Mouse (Mus musculus): ENCODE results near the gene Gpt2.

Gpt2 gene

DNA sequence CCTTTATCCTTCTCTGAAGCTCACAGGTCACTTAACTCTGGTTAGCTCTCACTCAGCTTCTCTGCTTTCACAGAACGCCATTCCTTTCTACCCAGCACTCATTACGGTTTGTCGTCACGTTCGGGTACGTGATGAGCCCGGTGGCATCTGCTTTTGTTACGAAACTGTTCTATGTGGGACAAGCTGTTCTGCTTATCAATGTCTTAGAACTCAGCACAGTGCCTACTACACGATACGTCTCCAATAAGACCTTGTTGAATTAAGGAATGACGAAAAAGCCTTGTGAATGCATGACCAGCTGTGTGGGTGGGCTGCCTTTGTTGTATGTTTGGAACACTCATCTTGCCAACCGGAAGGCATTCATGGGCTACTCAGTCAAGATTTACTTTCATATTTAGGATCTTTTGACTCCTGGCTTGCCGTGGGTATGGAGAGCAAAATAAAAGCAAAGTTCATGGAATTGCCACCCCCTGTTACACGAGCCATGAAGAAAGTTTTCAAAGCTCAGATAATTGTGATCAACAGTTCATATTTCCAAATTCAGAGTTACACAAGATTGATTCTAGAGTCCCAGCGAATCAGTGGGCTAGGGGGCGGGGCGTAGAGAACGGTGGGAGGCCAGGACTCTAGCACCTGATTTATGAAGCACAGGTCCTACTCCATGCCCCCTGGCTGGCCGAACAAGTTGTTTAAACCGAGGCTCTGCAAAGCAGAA lies 4.3 kb upstream of the Gpt2 start:
- no peak for DNase-seq (ENCODE audit: low read depth)

DNA sequence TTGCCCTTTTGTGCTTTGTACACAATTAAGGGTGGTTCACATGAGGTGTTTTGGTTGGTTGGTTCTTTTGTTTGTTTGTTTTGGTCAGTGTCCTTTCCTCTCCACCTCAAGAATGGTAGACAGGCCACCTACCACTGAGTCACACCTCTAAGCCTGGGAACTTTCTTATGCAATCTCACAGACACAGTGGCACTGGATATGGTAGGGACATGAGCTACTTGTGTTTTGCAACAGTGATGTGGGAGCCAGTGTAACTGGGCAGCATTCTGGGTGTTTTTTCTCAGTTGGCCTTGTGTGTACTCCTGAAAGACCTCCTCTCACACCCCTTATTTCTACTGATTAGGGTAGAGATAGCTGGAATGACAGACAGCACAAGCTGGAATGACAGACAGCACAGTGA lies 3.7 kb upstream of the Gpt2 start:
- no peak for DNase-seq (ENCODE audit: low read depth)

DNA sequence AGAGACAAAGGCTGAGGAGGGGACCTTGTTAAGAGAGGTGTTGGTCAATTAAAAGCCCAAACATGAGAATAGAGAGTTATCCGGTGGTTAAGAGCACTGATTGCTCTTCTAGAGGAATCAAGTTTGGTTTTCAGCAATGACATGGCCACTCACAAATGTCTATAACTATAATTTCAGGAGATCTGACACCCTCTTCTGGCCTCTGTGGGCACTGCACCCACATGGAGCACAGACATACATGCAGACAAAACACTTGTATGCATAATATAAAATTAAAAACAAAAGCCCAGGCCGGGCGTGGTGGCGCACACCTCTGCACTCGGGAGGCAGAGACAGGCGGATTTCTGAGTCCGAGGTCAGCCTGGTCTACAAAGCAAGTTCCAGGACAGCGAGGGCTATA lies 2.8 kb upstream of the Gpt2 start:
- DNase-seq (ENCODE audit: low read depth), result no peak

DNA sequence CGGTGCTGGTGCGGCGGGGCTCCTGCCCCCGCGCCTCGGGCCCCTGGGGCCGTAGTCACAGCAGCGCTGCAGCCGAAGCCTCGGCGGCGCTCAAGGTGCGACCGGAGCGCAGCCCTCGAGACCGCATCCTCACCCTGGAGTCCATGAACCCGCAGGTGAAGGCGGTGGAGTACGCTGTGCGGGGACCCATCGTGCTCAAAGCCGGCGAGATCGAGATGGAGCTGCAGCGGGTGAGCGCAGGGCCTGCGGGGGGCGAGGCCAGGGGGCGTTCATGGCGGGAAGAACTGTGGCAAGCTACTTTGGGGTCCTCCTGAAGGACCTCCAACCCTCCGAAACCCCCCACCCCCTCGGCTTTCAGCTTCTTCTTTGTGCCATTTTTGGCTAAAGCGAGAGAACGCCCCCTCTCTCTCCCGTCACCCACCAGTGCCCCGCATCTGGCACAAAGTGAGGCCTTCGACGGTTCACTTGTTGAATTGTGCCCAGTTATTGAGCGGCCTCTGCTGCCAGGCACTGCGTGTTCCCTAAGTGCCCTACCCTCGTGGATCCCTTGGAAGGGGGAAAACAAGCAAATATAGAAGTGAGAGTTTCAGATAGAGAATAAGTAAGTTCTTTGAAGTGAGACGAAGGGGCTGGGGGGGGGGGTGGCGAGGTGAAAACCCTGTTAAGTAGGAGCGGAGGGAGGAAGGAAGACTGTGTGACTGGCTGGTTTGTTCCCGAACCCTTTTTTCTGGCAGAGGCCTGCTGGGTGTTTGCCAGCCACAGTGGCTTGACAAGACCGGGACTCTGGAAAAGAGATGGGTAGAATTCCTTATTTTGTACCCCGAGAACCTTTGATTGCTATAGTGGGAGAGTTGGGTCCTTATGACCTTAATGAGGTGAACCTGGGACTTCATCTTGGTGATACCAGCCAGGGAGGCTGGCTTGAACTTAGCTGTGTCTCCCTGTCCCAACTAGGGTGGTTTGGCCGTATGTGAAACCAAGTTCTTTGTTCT lies 860 bp downstream of the Gpt2 start:
- no peak for DNase-seq (ENCODE audit: low read depth)

DNA sequence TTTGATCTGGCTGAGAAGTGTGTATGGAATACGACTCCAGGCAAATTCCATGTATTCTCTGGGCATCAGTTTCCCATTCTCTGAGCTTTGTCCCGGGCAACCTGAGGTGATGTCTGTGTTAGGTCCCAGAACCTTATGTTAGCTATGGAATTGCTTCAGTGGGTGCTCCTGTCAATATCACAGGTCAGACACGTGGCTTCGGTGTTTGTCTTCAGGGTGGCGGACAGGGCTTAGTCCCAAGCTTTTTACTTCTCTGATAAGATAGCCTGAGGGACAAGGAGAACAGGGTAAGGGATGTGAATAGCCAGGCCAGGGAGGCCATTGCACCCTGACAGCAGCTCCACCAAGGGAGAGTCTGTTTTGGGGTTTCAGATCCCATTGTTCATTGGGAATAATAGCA lies 3.7 kb downstream of the Gpt2 start:
- no peak for DNase-seq (ENCODE audit: low read depth)

DNA sequence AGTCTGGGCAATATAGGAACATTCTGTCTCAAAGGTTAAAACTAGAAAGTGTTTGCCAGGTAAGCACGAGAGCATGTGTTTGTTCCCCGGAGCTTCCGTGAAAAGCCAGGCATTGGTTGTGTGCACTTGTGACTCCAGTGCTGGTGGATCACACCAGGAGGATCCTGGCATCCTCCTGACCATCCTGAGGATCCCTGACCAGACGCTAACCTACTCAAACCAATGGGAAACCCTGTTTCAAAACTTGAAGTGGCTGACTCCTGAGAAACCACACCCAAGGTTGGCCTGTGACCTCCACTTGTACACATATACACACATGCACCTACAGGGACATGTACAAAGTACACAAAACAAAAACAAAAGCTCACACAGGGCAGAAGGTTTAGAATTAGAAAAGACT lies 4.4 kb downstream of the Gpt2 start:
- no peak for DNase-seq (ENCODE audit: low read depth)

DNA sequence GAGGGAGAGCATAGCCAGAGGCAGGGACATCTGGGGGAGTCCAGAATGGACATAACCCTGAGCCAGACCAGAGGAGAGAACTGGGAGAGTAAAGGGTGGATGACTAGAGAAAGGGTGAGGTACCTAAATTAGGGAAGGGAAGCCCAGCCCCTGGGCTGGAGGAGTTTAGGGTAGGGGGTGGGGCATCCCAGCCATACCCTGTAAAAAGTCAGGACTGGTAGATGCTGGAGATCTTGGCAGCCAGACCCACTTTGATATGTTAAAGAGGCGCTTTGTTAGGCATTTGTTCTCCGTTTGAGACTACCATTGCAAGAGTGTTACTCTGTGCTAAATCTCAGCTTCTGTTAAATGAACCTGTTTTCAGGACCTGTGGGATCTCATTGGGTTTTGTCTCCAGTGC lies 6.2 kb downstream of the Gpt2 start:
- DNase-seq (ENCODE audit: low read depth), result no peak

DNA sequence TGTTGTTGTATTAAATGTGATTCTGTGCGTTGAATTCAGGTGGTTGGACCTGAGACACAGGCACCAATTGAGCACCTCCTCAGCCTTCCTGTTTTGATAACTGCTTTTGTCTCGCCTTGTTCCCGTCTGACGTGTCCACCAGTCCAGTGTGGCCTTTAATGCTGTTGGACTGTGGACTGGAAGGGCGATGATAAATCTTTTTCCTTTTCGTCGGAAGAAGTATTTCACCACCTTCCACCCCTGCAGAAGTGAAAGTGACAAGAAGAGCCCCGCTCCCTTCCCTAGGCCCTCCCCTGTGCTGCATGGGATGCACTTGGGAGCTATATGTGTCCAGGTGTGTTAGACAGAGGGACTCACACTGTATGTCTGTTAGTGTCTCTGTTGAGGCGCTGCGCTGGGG lies 8.1 kb downstream of the Gpt2 start:
- no peak for DNase-seq (ENCODE audit: low read depth)

DNA sequence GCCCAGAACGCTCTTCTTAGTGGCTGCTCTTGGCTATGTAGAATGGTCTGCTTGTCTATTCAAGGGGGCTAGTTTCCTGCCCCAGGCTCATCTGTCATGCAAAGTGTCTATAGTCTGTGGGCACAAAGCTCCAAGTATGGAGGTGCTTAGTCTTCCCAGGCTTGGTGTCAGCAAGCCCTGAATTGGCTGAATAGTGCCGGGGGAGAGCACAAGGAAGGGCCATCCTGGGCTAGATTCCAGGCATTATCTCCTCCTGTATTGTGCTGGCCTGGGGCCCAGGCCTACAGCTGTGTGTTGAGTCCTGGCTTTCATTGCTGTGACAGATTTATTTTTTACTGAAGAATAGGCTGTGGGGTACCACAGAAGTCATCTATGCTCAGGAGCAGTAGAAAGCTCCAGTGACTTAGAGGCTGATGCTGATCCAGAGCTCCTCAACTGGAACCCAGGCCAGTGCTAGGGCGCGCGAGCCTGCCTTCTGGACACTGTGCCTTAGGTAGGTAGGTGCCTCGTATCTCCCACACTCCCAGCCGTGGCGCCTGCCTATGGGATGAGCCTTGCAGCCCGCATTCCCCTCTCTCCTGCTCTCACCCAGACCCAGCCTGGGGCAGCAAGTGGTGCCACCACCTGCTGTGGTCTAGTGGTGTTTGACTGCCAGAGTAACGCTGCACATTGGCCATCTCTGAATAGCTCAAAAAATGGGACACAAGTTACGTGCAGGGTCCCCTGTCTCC lies 8.7 kb downstream of the Gpt2 start:
- DNase-seq (ENCODE audit: low read depth), result no peak

DNA sequence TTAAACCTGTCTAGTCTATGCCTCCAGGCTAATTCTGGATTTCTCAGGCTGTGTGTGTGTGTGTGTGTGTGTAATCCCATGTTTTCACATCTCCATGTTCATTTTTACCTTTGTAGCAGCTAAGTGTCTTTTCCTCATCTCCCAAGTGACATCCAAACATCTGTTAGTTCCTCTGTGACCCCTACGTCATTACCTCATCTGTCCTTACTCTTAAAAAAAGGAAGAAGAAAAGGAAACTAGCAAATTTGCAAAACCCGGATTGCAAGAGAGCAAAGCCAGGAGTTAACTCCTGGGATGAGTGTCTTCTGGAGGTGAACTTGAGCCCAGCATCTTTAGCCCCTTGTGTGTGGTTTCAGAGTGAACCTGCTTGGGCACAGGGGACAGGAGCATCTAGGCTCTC lies 10.0 kb downstream of the Gpt2 start:
- no peak for DNase-seq (ENCODE audit: low read depth)

DNA sequence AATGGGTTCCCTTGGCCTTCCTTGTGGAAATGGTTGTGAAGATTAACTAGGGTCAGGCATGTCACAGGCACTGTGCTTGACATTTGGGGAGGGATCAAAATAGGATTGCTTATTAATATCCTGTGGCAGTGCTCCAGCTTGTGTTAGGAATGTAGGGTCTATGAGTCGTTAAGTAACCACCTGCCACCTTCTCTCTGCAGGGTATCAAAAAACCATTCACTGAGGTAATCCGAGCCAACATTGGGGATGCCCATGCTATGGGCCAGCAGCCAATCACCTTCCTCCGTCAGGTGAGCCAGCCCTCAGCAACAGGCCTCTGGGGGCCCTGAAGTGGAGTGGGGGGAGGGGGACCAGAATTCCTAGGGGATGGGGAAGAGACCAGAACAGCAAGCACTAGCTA lies 10.7 kb downstream of the Gpt2 start:
- no peak for DNase-seq (ENCODE audit: low read depth)

DNA sequence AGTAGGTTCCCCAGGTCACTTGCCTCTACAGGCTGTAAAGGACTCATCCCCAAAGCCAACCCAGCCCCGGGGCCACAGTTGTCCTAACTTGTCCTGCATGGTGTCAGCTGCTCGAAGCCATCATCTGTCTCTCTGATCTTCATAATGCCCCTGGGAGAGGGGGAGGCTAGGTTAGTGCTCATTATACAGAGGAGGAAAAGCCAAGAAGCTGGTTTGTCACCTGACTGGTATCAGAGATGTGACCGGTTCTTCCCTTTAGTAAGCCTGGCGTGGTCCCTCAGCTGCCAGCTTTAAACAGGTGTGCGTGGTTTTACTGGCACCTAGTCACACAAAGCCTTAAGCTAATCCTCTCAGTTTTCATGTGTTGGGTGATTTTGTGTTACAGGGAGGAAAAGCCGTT lies 12.3 kb downstream of the Gpt2 start:
- no peak for DNase-seq (ENCODE audit: low read depth)

DNA sequence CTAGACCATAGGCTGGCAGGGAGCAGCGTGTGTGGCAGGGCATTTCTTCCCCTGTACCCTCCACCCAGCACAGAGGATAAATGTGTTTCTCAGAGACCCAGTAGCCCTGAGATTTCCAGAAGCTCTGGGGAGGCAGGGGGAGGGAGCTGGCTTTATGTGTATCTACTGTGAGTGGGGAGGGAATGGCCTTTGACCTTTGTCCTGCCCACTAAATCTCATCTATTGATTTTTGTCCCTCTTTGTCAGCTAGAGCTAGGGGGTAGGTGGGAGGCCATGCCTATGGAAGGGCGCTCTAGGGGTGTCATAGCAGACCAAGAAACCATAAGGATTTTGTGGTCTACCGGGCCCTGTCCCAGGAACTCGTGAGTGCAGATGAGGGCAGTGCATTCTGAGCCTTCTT lies 14.2 kb downstream of the Gpt2 start:
- DNase-seq (ENCODE audit: low read depth), result no peak

DNA sequence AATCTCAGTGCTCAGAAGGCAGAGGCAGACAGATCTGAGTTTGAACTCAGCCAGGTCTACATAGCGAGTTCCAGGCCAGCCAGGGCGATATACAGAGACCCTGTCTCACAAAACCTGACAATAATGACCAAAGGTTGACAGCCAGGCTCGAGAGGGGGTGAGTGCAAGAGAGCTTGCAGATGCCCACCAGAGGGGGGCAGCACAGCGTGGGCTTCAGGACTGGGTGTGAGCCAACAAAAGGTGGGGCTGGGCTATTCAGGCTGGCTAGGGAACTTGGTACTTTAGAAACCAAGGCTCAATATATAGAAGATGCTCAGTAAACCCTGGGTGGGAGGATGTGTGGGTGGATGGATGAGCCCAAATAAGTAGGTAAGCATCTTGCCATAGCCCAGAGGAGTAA lies 16.3 kb downstream of the Gpt2 start:
- DNase-seq (ENCODE audit: low read depth), result no peak

DNA sequence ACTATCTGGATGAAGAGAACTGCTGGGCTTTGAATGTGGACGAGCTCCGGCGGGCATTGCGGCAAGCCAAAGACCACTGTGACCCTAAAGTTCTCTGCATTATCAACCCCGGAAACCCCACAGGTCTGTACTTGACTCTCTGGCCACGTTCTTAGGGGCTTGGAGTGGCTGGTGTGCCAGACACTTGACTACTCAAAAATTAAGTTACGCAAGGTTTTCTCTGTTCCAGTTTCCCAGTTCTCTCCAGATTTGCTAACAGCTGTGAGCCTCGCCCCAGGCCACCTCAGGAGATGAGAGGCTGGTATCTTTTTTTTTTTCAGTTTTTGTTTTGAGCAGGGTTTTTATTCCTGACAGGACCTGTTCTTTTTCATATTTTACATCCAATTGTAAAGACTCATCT lies 19.9 kb downstream of the Gpt2 start:
- no peak for DNase-seq (ENCODE audit: low read depth)

DNA sequence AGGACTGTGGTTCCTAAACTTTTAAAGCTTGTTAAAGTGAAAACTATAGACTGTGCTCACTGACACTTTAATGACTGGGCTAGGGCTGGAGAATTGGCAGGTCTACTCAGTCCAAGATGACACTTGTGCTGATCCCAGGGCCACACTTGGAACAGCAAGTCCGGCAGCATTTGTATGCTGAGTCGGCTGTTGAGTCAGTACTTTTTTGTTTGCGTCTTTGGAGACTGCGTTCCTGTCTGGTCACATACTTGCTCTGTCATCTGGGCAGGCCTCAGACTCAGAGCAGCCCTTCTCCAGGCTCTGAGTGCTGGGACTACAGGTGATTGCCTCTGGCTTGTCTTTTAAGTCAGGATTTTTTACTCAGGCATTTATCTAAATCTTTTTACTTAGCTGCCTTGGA lies 20.9 kb downstream of the Gpt2 start:
- DNase-seq (ENCODE audit: low read depth), result no peak

DNA sequence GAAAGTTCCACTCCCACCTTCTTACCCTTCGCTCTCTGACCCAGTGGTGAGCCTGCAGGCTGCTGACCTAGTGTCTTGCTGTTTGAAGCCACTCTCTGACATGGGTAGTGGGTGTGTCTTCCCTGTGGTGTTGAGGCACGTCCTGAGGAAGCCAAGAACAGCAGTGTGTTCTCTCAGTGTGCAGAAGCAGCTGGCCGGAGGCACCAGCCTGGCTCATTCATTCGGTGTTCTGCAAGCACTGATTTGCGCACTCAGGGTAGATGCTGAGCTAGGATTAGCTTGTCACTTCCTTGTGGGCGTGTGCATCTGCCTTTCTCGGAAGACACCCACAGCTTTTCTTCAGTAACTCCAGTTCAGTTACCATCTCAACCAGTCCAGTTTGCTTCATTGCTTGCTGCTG lies 23.0 kb downstream of the Gpt2 start:
- no peak for DNase-seq (ENCODE audit: low read depth)

DNA sequence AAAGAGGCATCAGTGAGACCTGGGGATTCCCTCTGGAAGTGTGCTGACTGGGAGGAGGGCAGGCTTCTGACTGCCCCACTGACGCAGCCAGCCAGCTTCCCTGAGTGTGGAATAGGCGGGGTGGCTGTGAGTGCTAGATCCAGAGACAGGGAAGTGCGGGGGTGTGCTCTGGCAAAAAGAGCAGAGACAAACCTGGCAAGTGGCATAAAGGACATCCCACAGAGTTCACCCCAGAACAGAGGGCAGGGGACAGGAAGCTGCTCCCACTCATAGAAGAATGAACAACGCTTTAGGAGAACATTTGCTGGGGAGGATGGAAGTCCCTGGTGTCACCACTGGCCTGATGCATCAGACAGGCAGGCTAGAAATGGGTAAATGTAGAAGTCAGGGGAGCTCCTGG lies 25.0 kb downstream of the Gpt2 start:
- no peak for DNase-seq (ENCODE audit: low read depth)

DNA sequence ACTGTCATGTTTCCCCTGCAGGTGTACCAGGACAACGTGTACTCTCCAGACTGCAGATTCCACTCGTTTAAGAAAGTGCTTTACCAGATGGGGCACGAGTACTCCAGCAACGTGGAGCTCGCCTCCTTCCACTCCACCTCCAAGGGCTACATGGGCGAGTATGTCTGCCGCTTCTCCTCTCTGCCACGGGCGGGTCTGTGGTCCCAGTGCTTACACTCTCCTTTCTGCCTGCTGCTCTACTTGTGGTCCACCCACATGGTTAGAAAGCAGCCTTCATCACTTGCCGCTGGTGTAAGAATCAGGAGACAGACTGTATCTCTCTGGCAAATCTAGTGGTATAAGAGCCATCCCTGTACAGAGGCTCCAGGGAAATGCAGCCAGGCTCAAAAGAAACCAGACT lies 25.6 kb downstream of the Gpt2 start:
- DNase-seq (ENCODE audit: low read depth), result no peak

DNA sequence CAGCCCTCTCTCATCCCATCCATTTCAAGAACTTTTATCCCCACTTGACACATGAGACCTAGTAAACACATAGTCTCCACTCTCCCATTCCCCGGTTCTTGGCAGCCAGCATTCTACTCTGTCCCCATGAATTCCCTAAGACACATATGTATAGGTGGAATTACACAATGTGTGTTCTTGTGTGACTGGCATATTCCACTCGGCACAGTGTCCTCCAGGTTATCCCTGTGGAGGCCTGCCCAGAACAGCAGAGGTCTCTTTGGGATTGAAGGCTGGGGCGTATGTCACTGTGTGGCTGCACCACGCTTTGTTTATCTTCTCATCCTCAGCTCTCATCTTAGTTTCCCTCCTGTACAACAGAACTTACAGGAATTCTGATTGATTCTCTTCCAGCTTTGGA lies 28.2 kb downstream of the Gpt2 start:
- no peak for DNase-seq (ENCODE audit: low read depth)

DNA sequence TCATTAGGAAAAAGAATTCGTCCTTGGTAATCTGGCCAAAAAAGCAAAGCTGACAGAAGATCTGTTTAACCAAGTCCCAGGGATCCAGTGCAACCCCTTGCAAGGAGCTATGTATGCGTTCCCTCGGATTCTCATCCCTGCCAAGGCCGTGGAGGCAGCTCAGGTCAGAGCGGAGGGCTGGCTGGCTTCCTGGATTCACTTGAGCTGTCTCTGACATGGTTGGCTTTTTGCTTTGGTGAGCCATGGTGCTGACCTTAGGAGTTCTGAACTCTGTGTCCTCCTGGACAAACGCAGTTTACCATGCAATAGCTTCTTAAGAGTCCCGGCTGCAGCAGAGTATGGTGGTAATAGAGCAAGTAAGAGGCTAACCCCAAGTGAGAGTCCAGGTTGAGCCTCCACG lies 29.0 kb downstream of the Gpt2 start:
- no peak for DNase-seq (ENCODE audit: low read depth)

DNA sequence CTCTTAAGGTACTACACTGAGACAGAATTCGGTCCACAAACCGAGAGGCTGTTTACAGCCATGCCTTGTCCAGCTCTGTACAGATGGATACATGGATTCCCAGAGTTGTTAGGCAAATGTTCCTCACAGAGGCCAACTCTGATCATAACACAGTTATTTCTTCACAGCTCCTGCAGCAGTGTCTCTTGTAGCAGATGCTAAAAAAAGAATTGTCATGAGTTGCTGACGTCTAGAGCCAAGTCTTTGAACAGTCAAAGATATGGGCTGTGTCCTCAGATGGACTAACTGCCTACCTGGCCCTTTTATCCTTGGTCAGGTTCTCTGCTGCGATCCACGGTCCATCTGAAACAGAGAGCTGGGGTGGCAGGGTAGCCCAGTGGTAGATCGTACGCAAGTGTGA lies 31.7 kb downstream of the Gpt2 start:
- DNase-seq (ENCODE audit: low read depth), result no peak

DNA sequence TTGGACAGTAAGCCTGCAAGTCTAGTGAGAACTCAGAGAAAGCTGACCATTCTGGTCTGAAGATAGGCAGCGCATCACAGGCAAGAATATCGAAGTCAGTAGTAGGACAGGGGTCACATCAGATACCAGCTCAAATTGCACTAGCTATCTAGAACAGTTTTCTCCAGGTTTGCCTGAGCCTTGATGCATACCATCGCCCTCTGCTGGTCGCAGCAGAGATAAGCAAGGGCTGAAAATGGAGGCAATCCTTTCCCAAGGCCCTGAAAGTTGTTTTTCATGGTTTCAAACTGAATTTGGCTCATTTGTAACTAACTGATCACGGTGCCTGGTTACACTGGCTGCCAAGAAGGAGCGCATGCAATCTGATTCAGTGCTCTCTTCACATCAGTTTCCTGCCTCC lies 33.7 kb downstream of the Gpt2 start:
- peak; percentile 51 for DNase-seq (ENCODE audit: low read depth)
